Mouse (Mus musculus) midbrain, embryonic 15.5 days (tissue): ENCODE measurements around the gene Dcdc2b. TPM values are rescaled to one million over a fixed set of nuclear protein-coding genes. Genes with fewer than 3 reads are reported as not detected.

Source experiments
- ATAC-seq: fragments of 200-750 bp; cut with Nextera tagmentation; replicated peaks from 2 replicates; pipeline ENCODE4 v1.8.0; 2017; ENCODE audit warnings: moderate TSS enrichment
- H3K27ac ChIP-seq: fragments of 300-500 bp; sonication (generic); 2 replicates; pipeline ENCODE4 v1.5.1; 2015; ENCODE audit warnings: mild to moderate bottlenecking, inconsistent platforms
- H3K27me3 ChIP-seq: fragments of 300-500 bp; sonication (generic); replicated peaks from 2 replicates; pipeline ENCODE4 v1.6.1; 2015; ENCODE audit warnings: inconsistent platforms
- H3K36me3 ChIP-seq: fragments of 300-500 bp; sonication (generic); replicated peaks from 2 replicates; pipeline ENCODE4 v1.6.1; 2015; ENCODE audit warnings: inconsistent platforms
- H3K4me1 ChIP-seq: fragments of 300-500 bp; sonication (generic); 2 replicates; pipeline ENCODE4 v1.6.1; 2015; ENCODE audit warnings: inconsistent platforms
- H3K4me2 ChIP-seq: fragments of 300-500 bp; sonication (generic); 2 replicates; pipeline ENCODE4 v1.6.1; 2015; ENCODE audit warnings: inconsistent platforms, mild to moderate bottlenecking, moderate library complexity
- H3K4me3 ChIP-seq: fragments of 300-500 bp; sonication (generic); 2 replicates; pipeline ENCODE4 v1.5.1; 2015; ENCODE audit warnings: mild to moderate bottlenecking, inconsistent platforms
- H3K9ac ChIP-seq: fragments of 300-500 bp; sonication (generic); 2 replicates; pipeline ENCODE4 v1.6.1; 2015; ENCODE audit warnings: mild to moderate bottlenecking, inconsistent platforms
- H3K9me3 ChIP-seq: fragments of 300-500 bp; sonication (generic); 2 replicates; pipeline ENCODE4 v1.6.1; 2016; ENCODE audit warnings: inconsistent platforms
- WGBS: fragments of 180-500 bp; shearing (Covaris S2); methylation state at CpG from one replicate; pipeline ENCODE4 v1.1.7; 2015; ENCODE audit warnings: mixed read lengths; 5-methylcytosine and 5-hydroxymethylcytosine counted together
- polyA plus RNA-seq: library from polyadenylated mRNA; unstranded; fragments of >200 nt; fragmentation: Nextera tagmentation; extraction: Ambion mirVana; gene quantifications from 2 replicates; pipeline ENCODE4 v1.2.1, GENCODE M21; 2015

Gene Dcdc2b
- polyA plus RNA-seq, 1 experiment from 2014 or later = 4.2 TPM

- Histone ChIP-seq H3K27ac (peak within 1 kb of the TSS; percentile 92), H3K9me3 (no peaks in the 10 kb centered on the region), H3K36me3 (no peaks in the 10 kb centered on the region), H3K4me1 (peaks cover 41% of the 10 kb centered on the region), H3K27me3 (no peaks in the 10 kb centered on the region), H3K9ac (peak within 1 kb of the TSS; percentile 73), H3K4me2 (peak within 1 kb of the TSS; percentile 77), H3K4me3 (peak within 1 kb of the TSS; percentile 55)
- peak; percentile 89 for ATAC-seq
- WGBS = 4% methylated on average over 44 of the region's 44 CpGs
These were observed 5.0 kb upstream of the Dcdc2b start, which contains the start of gene Iqcc for GRCm38 (mm10) chr4:129618786-129619691. Gene Iqcc, minus strand, starts transcription at chr4:129619099.

GRCm38 (mm10) chr4:129618031-129618430, 4.0 kb upstream of the Dcdc2b start:
- Histone ChIP-seq H3K4me2 (peak overlapping the region; percentile 77), H3K4me1 (peaks cover 39% of the 10 kb centered on the region), H3K4me3 (peak overlapping the region; percentile 55), H3K9me3 (no peaks in the 10 kb centered on the region), H3K36me3 (no peaks in the 10 kb centered on the region), H3K27ac (peak overlapping the region; percentile 92; the same call in 1 of the 2 replicates), H3K9ac (peak overlapping the region; percentile 73; the same call in 1 of the 2 replicates), H3K27me3 (no peaks in the 10 kb centered on the region)
- WGBS = 94% methylated on average over 5 of the region's 5 CpGs
- no peak for ATAC-seq

- Histone ChIP-seq H3K27ac (no peak overlapping the region), H3K36me3 (no peaks in the 10 kb centered on the region), H3K9ac (no peak overlapping the region), H3K4me2 (no peak overlapping the region), H3K4me3 (no peak overlapping the region), H3K27me3 (no peaks in the 10 kb centered on the region), H3K4me1 (peaks cover 31% of the 10 kb centered on the region), H3K9me3 (no peaks in the 10 kb centered on the region)
- ATAC-seq = no peak
- 95% methylated on average over 7 of the region's 7 CpGs for WGBS
These were observed 3.1 kb upstream of the Dcdc2b start for GRCm38 (mm10) chr4:129617121-129617641.

GRCm38 (mm10) chr4:129616631-129617030, 2.6 kb upstream of the Dcdc2b start:
- H3K4me3 ChIP-seq = no peak overlapping the region
- no peaks in the 10 kb centered on the region for H3K9me3 ChIP-seq
- H3K36me3 ChIP-seq = no peaks in the 10 kb centered on the region
- H3K4me2 ChIP-seq = no peak overlapping the region
- 93% methylated on average over 3 of the region's 3 CpGs for WGBS
- no peak overlapping the region for H3K27ac ChIP-seq
- H3K4me1 ChIP-seq = peaks cover 25% of the 10 kb centered on the region
- H3K9ac ChIP-seq = no peak overlapping the region
- no peak for ATAC-seq
- H3K27me3 ChIP-seq = no peaks in the 10 kb centered on the region

GRCm38 (mm10) chr4:129615801-129616290, 1.8 kb upstream of the Dcdc2b start:
- Histone ChIP-seq H3K4me3 (no peak overlapping the region), H3K4me2 (no peak overlapping the region), H3K9ac (no peak overlapping the region), H3K27ac (no peak overlapping the region), H3K4me1 (peaks cover 17% of the 10 kb centered on the region), H3K36me3 (no peaks in the 10 kb centered on the region), H3K9me3 (no peaks in the 10 kb centered on the region), H3K27me3 (no peaks in the 10 kb centered on the region)
- no peak for ATAC-seq
- WGBS = 91% methylated on average over 9 of the region's 9 CpGs

GRCm38 (mm10) chr4:129610472-129610871, 3.6 kb downstream of the Dcdc2b start:
- Histone ChIP-seq H3K36me3 (peaks cover 10% of the 10 kb centered on the region), H3K9me3 (no peaks in the 10 kb centered on the region), H3K4me3 (no peak overlapping the region), H3K27me3 (no peaks in the 10 kb centered on the region), H3K4me2 (no peak overlapping the region), H3K27ac (no peak overlapping the region), H3K9ac (no peak overlapping the region), H3K4me1 (peaks cover 6% of the 10 kb centered on the region; the same call in 1 of the 2 replicates)
- ATAC-seq = no peak
- 73% methylated on average over 4 of the region's 4 CpGs for WGBS

- Histone ChIP-seq H3K4me1 (peaks cover 6% of the 10 kb centered on the region; the same call in 1 of the 2 replicates), H3K4me2 (no peak overlapping the region), H3K4me3 (no peak overlapping the region), H3K9me3 (no peaks in the 10 kb centered on the region), H3K36me3 (peaks cover 13% of the 10 kb centered on the region), H3K27ac (no peak overlapping the region), H3K27me3 (no peaks in the 10 kb centered on the region), H3K9ac (no peak overlapping the region)
- no peak for ATAC-seq
- 88% methylated on average over 4 of the region's 4 CpGs for WGBS
These were observed 4.0 kb downstream of the Dcdc2b start for GRCm38 (mm10) chr4:129610026-129610425.

GRCm38 (mm10) chr4:129609139-129609631, 4.9 kb downstream of the Dcdc2b start:
- peaks cover 18% of the 10 kb centered on the region for H3K36me3 ChIP-seq
- no peak overlapping the region for H3K4me3 ChIP-seq
- H3K9me3 ChIP-seq = no peaks in the 10 kb centered on the region
- 85% methylated on average over 12 of the region's 12 CpGs for WGBS
- no peak overlapping the region for H3K4me2 ChIP-seq
- peaks cover 6% of the 10 kb centered on the region; the same call in 1 of the 2 replicates for H3K4me1 ChIP-seq
- no peaks in the 10 kb centered on the region for H3K27me3 ChIP-seq
- H3K9ac ChIP-seq = no peak overlapping the region
- no peak for ATAC-seq
- no peak overlapping the region for H3K27ac ChIP-seq

GRCm38 (mm10) chr4:129608426-129609025, 5.5 kb downstream of the Dcdc2b start:
- ATAC-seq = peak; percentile 78
- no peak overlapping the region for H3K4me3 ChIP-seq
- WGBS = 40% methylated on average over 7 of the region's 7 CpGs
- no peaks in the 10 kb centered on the region for H3K9me3 ChIP-seq
- H3K27me3 ChIP-seq = no peaks in the 10 kb centered on the region
- peaks cover 6% of the 10 kb centered on the region; the same call in 1 of the 2 replicates for H3K4me1 ChIP-seq
- H3K9ac ChIP-seq = 0 out of 2 replicates have a peak overlapping the region, but pooled peaks have one; percentile 14
- H3K36me3 ChIP-seq = peaks cover 18% of the 10 kb centered on the region
- no peak overlapping the region for H3K4me2 ChIP-seq
- peak overlapping the region; percentile 72 for H3K27ac ChIP-seq

- under 1% methylated on average over 74 of the region's 74 CpGs for WGBS
- Histone ChIP-seq H3K27me3 (no peaks in the 10 kb centered on the region), H3K4me1 (peaks cover 34% of the 10 kb centered on the region), H3K27ac (peak within 1 kb of the TSS; percentile 77), H3K9me3 (no peaks in the 10 kb centered on the region), H3K36me3 (peaks cover 14% of the 10 kb centered on the region; the same call in 1 of the 2 replicates), H3K4me2 (peak within 1 kb of the TSS; percentile 85), H3K4me3 (peak within 1 kb of the TSS; percentile 92), H3K9ac (peak within 1 kb of the TSS; percentile 96)
- peak; percentile 91 for ATAC-seq
These were observed 13.6 kb downstream of the Dcdc2b start, which contains the start of the genes Eif3i and Tmem234 for GRCm38 (mm10) chr4:129600233-129601158. Gene Eif3i, minus strand, starts transcription at chr4:129600648. Gene Tmem234, plus strand, starts transcription at chr4:129600668.

- no peaks in the 10 kb centered on the region for H3K9me3 ChIP-seq
- no peak for ATAC-seq
- H3K9ac ChIP-seq = no peak overlapping the region
- H3K4me1 ChIP-seq = peaks cover 8% of the 10 kb centered on the region; the same call in 1 of the 2 replicates
- WGBS = 81% methylated on average over 4 of the region's 4 CpGs
- no peak overlapping the region for H3K4me2 ChIP-seq
- no peak overlapping the region for H3K27ac ChIP-seq
- H3K27me3 ChIP-seq = no peaks in the 10 kb centered on the region
- H3K36me3 ChIP-seq = peaks cover 34% of the 10 kb centered on the region
- H3K4me3 ChIP-seq = no peak overlapping the region
These were observed 25.2 kb downstream of the Dcdc2b start for GRCm38 (mm10) chr4:129588865-129589264.
